Mouse (Mus musculus) hindbrain, embryonic 14.5 days (tissue): ENCODE data around the gene Clcn6. TPM values are rescaled to one million over a fixed set of nuclear protein-coding genes. Genes with fewer than 3 reads are reported as not detected.
"Not testable (repeated sequence)": the region's sequence is repeated elsewhere in the genome, so short reads cannot be mapped to it uniquely, and the experiment has no call there.

Experiments used
- ATAC-seq: fragments of 200-750 bp; cut with Nextera tagmentation; 2 replicates; pipeline ENCODE4 v1.8.0; 2017; ENCODE audit warnings: moderate number of reproducible peaks, mild to moderate bottlenecking, moderate TSS enrichment, moderate library complexity; ENCODE audit not compliant: low FRiP score
- DNase-seq: peaks from one replicate; pipeline ENCODE4 v3.0.0-alpha.2; 2015; ENCODE audit warnings: low spot score
- H3K27ac ChIP-seq: fragments of 300-500 bp; sonication (generic); 2 replicates; pipeline ENCODE4 v1.5.1; 2014; ENCODE audit warnings: mild to moderate bottlenecking, moderate library complexity
- H3K27me3 ChIP-seq: fragments of 300-500 bp; sonication (generic); 2 replicates; pipeline ENCODE4 v1.6.1; 2014; ENCODE audit warnings: mild to moderate bottlenecking, low read length, mixed read lengths; ENCODE audit not compliant: control insufficient read depth, insufficient read depth
- H3K36me3 ChIP-seq: fragments of 300-500 bp; sonication (generic); replicated peaks from 2 replicates; pipeline ENCODE4 v1.6.1; 2014; ENCODE audit not compliant: control insufficient read depth, insufficient read depth
- H3K4me1 ChIP-seq: fragments of 300-500 bp; sonication (generic); replicated peaks from 2 replicates; pipeline ENCODE4 v1.6.1; 2014; ENCODE audit warnings: antibody characterized with exemption, low read length, mixed read lengths; ENCODE audit not compliant: control insufficient read depth, insufficient read depth
- H3K4me2 ChIP-seq: fragments of 300-500 bp; sonication (generic); replicated peaks from 2 replicates; pipeline ENCODE4 v1.6.1; 2014; ENCODE audit warnings: mild to moderate bottlenecking, moderate library complexity
- H3K4me3 ChIP-seq: fragments of 300-500 bp; sonication (generic); replicated peaks from 2 replicates; pipeline ENCODE4 v1.5.1; 2014; ENCODE audit warnings: mild to moderate bottlenecking, low read length
- H3K9ac ChIP-seq: fragments of 300-500 bp; sonication (generic); 2 replicates; pipeline ENCODE4 v1.6.1; 2014
- H3K9me3 ChIP-seq: fragments of 300-500 bp; sonication (generic); 2 replicates; pipeline ENCODE4 v1.6.1; 2016; ENCODE audit warnings: low read length; ENCODE audit not compliant: control insufficient read depth
- WGBS: fragments of 180-500 bp; shearing (Covaris S2); extraction: QIAGEN DNeasy Blood & Tissue Kit; methylation state at CpG from one replicate; pipeline ENCODE4 v1.1.7; 2014; 5-methylcytosine and 5-hydroxymethylcytosine counted together
- polyA plus RNA-seq: library from polyadenylated mRNA; unstranded; fragments of >200 nt; fragmentation: Nextera tagmentation; extraction: Ambion mirVana; gene quantifications from 2 replicates; pipeline ENCODE4 v1.2.1, GENCODE M21; 2014

The Clcn6 gene
- polyA plus RNA-seq, 1 experiment from 2014 or later, result 24.8 TPM

- WGBS, result 98% methylated on average over 2 of the region's 2 CpGs
- Histone ChIP-seq H3K27me3 (no peaks in the 10 kb centered on the region), H3K27ac (no peak overlapping the region), H3K4me2 (no peak overlapping the region), H3K9me3 (no peaks in the 10 kb centered on the region), H3K36me3 (peaks cover 49% of the 10 kb centered on the region), H3K9ac (no peak overlapping the region), H3K4me3 (no peak overlapping the region), H3K4me1 (peaks cover 41% of the 10 kb centered on the region)
- ATAC-seq (no peak), DNase-seq (no peak)
Measured at GRCm38 (mm10) chr4:148044113-148044512, 5.5 kb upstream of the Clcn6 start.

- not testable (repeated sequence) for DNase-seq, H3K9me3 ChIP-seq, H3K27me3 ChIP-seq, H3K4me3 ChIP-seq, H3K27ac ChIP-seq, H3K9ac ChIP-seq, ATAC-seq
- Histone ChIP-seq H3K4me2 (peak overlapping the region; percentile 85; the same call in 1 of the 2 replicates), H3K36me3 (peaks cover 41% of the 10 kb centered on the region), H3K4me1 (peaks cover 41% of the 10 kb centered on the region)
- WGBS, result 78% methylated on average over 7 of the region's 8 CpGs
Measured at GRCm38 (mm10) chr4:148043327-148043726, 4.7 kb upstream of the Clcn6 start.

DNA sequence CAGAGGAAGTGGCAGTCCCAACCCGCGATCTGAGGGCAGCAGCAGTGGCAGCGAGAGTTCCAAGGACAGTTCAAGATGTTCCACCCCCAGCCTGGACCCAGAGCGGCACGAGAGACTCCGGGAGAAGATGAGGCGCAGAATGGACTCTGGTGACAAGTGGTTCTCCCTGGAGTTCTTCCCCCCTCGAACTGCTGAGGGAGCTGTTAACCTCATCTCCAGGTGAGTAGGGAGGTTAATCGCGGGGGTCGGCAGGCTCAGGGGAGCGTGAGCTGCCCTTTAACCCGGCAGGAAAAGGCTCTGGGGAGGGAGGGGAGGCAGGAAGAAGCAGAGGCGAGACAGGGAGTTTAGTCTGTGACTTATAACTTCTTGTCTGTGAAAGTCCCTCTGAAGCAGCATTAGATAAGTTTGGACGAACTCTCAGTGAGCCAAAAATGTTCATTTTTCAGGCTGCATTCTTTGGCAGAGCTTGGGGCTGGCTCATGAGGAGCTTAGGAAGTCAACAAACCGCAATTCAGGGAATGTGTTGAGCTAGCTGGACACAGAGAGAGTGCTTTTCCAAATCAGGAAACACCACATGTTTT is 3.1 kb upstream of the Clcn6 start:
- 5% methylated on average over 16 of the region's 16 CpGs for WGBS
- DNase-seq (no peak), ATAC-seq (no peak)
- Histone ChIP-seq H3K4me1 (peaks cover 52% of the 10 kb centered on the region), H3K27ac (peak overlapping the region; percentile 83), H3K4me3 (peak overlapping the region; percentile 83), H3K4me2 (peak overlapping the region; percentile 85), H3K36me3 (peaks cover 37% of the 10 kb centered on the region), H3K9me3 (no peaks in the 10 kb centered on the region), H3K9ac (peak overlapping the region; percentile 73), H3K27me3 (no peaks in the 10 kb centered on the region)

DNA sequence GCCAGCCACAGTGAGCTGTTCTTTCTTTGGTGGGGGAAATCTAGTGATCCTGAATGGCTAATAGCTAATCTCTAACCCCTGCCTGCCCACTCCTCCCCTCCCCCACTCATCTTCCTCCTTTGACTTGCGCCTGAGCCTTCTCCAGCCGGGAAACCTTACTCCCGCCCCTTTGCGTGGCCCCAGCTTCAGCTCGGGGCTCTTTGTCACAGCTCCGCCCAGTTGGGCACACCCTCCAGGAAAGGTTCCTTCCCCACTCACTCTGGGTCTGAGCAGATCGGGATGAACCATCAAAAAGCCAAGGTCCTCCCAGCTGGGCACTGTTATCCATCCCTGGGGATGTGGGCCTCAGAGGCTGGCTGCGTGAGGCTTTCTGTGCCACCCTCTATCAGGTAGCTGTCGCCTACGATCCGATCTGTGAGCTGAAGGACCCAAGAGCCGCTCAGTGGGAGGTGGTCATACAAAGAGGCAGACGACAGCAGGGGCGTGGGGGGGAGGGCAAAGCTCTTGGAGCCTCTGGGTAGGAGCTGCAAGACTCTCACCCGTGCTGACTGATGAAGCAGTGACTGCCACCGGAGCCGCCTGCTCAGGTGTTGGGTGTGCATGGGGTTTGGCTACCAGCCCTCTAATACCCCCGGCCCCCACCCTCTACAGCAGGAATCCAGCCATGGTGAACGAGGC is 2.5 kb upstream of the Clcn6 start:
- DNase-seq (peak; percentile 54), ATAC-seq (no peak)
- Histone ChIP-seq H3K9me3 (no peaks in the 10 kb centered on the region), H3K4me3 (peak overlapping the region; percentile 83), H3K27me3 (no peaks in the 10 kb centered on the region), H3K4me1 (peaks cover 52% of the 10 kb centered on the region), H3K27ac (peak overlapping the region; percentile 83), H3K36me3 (peaks cover 37% of the 10 kb centered on the region), H3K4me2 (peak overlapping the region; percentile 85), H3K9ac (peak overlapping the region; percentile 73)
- WGBS, result under 1% methylated on average over 19 of the region's 19 CpGs

- peak overlapping the region; percentile 93 for H3K27ac ChIP-seq
- peaks cover 52% of the 10 kb centered on the region for H3K4me1 ChIP-seq
- H3K4me3 ChIP-seq, result peak overlapping the region; percentile 83
- H3K9ac ChIP-seq, result peak overlapping the region; percentile 73
- ATAC-seq (no peak), DNase-seq (no peak)
- H3K27me3 ChIP-seq, result no peaks in the 10 kb centered on the region
- whole genome bisulfite sequencing, result 65% methylated on average over 15 of the region's 15 CpGs
- H3K4me2 ChIP-seq, result peak overlapping the region; percentile 85
- no peaks in the 10 kb centered on the region for H3K9me3 ChIP-seq
- peaks cover 34% of the 10 kb centered on the region for H3K36me3 ChIP-seq
Measured at GRCm38 (mm10) chr4:148040029-148040830, 1.6 kb upstream of the Clcn6 start.

- ATAC-seq (no peak), DNase-seq (no peak)
- Histone ChIP-seq H3K9ac (peak overlapping the region; percentile 74), H3K36me3 (peaks cover 33% of the 10 kb centered on the region), H3K4me1 (peaks cover 52% of the 10 kb centered on the region), H3K9me3 (no peaks in the 10 kb centered on the region), H3K4me2 (peak overlapping the region; percentile 85), H3K4me3 (peak overlapping the region; percentile 83), H3K27ac (peak overlapping the region; percentile 93), H3K27me3 (no peaks in the 10 kb centered on the region)
- 20% methylated on average over 19 of the region's 19 CpGs for WGBS
Measured at GRCm38 (mm10) chr4:148039254-148040028, 820 bp upstream of the Clcn6 start.

- peak overlapping the region; percentile 72 for H3K4me2 ChIP-seq
- ATAC-seq, result no peak
- no peaks in the 10 kb centered on the region for H3K9me3 ChIP-seq
- no peaks in the 10 kb centered on the region for H3K27me3 ChIP-seq
- H3K4me3 ChIP-seq, result peak overlapping the region; percentile 83
- peak; percentile 31 for DNase-seq
- H3K9ac ChIP-seq, result peak overlapping the region; percentile 74
- H3K36me3 ChIP-seq, result peaks cover 33% of the 10 kb centered on the region
- 6% methylated on average over 26 of the region's 26 CpGs for WGBS
- H3K4me1 ChIP-seq, result peaks cover 50% of the 10 kb centered on the region
- H3K27ac ChIP-seq, result peak overlapping the region; percentile 93
Measured at GRCm38 (mm10) chr4:148038079-148038599, 482 bp downstream of the Clcn6 start.

DNA sequence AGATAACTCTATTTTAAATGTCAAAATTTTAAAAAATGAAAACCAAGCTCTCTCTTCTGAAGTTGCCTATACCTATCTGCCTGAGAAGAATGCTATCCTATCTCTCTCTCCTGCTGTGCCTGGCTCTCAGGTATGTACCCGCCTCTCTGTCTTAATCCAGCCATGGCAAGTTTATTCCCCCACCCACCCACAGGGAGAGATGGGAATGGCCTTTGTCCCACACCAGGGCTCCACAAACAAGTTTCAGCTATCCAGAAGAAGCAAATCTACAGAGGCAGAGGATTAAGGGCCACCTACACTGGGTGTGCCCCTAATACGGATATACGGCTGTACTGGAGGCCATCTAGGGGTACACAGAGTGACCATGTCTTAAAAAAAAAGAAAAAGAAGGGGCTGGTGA is 3.2 kb downstream of the Clcn6 start:
- Histone ChIP-seq H3K27me3 (no peaks in the 10 kb centered on the region), H3K4me1 (peaks cover 23% of the 10 kb centered on the region), H3K4me2 (no peak overlapping the region), H3K4me3 (no peak overlapping the region), H3K9ac (no peak overlapping the region), H3K36me3 (peaks cover 59% of the 10 kb centered on the region), H3K9me3 (no peaks in the 10 kb centered on the region), H3K27ac (no peak overlapping the region)
- DNase-seq (no peak), ATAC-seq (no peak)
- WGBS, result 90% methylated on average over 3 of the region's 3 CpGs
